Mouse (Mus musculus) lung, postnatal 14 days (tissue): ENCODE results near the gene Plekhg6.

Experiments
- DNase-seq: peaks from one replicate; pipeline ENCODE4 v3.0.0; 2021

The Plekhg6 gene

DNA sequence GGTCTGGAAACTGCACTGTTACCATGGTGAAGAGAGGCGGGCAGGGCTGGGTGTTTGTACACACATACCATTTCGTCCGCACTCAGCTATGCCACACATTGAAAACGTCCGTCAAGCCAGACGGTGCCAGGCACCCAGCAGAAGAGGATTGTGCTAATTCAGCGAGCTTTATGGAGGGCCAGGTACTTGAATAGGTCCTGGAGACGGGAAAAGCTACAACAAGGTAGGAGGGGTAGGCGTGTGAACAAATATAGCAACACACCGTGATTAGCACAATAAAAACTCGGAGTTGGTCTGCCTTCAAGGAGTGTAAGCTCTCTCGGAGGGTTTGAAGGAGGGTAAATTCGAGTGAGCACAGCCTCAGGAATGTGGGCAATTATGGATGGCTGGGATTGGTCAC is 57.8 kb downstream of the Plekhg6 start:
- DNase-seq, result peak; percentile 40

DNA sequence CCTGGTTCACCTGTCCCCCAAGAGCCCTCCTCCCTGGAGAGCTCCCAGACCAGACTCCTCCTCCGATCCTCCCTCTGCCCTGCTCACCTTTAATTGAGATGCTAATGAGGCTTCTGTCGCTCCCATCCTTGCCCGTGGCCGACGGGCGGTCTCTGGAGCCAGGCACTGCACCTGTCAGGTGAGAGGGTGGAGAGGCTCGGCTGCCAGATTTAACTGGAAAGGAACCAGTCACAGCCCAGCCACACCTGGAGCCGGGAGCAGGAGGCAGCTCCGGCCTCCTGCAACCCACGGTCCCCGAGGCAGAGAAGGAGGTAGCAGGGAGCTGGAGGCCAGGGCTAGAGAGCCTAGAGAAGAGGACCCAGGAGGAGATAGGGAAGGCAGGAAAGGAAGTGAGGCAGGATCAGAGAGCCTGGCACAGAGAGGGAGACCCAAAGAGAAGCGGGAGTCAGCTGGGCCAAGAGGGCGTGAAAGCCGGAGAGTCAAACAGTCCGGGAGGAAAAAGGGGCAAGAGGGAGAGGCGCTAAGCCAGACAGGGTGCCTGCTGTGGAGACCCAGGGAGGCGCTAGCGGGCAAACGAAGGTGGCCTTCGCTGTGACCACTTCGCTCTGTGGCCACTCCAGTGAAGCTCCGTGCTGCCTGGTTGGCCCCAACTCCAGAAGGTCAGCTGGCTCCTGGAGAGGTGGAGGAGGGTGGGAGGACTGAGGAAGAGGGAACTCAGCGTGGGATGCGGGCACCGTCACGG is 59.3 kb downstream of the Plekhg6 start:
- DNase-seq, result peak; percentile 67

DNA sequence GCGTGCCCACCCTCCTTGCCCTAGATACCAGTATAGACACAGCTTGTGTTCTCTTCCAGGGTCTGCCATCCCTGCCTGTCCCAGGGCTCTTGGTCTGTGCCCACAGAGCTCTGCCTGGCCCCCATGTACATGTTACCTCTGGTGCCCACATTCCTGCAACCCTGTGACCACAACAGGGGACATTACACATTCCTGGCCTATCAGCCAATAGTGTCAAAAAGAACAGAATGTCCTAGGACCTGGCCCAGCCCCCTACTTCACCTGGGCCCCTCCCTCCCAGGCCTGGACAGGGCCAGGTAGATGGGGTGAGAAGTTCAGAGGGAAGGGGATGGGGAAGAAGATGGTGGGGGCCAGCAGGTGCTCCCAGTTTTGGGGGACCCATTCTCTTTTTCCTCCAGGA is 60.3 kb downstream of the Plekhg6 start, which contains the start of gene Scnn1a:
TSS of gene Scnn1a (plus strand) at position 337 of the 400 bp plus-strand sequence.
- DNase-seq, result peak; percentile 62

DNA sequence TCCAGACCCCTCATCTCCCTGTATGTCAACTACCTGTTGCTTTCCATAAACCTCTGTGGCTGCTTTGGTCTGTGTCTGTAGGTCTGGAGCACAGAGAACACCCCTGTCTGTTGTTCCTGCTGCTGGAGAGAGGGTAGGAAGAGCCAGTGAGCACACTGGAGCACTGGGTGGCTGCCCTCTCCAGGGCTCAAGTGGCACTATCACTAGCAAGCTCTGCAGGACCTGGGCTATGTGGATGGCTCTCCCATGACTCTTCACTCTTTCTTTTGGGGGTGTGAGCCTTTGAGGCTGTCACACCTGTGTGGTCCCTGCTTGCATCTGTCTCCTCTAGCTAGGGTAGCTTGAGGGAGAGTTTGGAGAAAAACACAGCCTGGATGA is 60.7 kb downstream of the Plekhg6 start:
- no peak for DNase-seq

DNA sequence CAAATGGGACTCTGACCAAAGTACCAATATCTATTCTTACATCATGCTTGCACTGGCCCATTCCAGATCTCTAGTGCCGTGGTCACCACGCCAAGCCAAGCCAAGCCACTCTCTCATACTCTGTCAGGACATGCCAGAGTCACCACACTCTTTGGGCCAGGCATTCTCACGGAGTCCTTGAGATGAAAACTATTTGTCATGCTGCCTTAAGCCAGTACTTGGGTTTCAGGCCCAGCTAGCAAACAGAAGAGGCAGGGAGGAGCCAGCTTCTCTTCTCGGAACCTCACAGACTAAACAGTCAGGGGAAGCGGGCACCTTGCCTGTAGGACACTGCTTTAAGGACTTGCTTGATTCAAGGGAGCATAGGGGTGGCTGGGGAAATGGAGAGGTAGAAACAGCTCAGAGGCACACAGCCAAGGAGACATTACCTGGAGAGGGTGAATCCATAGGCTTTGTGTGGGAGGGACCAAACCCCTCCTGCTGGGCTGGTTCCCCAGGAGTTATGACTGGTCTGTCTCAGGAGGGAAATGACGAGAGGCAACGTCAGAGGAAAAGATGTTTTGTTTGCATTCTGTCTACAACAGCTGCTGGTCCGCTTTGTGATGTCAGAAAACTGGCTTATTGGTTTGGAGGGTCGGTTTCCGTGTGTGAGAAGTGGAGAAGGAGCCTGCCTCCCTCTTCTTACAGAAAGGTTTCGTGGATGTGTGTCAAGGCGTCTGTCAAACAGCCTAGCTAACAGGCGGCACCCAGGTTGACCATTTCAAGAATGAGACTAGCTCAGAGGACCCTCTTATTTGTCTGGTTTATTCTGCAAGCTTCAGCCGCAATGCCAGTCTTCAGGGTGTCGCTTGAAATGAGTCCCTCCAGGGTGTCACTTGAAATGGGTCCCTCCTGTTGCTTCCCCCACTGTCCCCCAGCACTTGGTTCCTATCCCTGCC is 61.3 kb downstream of the Plekhg6 start:
- DNase-seq, result peak; percentile 70

DNA sequence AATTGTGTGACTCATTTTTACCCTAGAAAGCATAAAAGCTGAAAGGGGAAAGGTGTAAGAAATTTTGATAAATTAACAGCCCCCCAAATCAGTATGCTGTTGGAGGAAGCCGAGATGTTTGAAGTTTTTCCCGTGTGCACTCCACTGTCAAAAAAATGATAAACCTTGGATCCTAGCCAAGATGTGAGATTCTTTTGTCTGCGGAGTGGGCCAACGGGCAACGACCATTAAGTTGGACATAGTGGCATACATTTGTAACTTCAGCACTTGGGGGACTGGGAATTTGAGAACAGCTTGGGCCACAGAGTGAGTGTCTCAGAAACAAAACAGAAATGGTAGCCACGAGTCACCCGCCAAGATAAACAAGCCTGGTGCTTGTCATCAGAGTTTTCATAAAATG is 63.5 kb downstream of the Plekhg6 start:
- no peak for DNase-seq

DNA sequence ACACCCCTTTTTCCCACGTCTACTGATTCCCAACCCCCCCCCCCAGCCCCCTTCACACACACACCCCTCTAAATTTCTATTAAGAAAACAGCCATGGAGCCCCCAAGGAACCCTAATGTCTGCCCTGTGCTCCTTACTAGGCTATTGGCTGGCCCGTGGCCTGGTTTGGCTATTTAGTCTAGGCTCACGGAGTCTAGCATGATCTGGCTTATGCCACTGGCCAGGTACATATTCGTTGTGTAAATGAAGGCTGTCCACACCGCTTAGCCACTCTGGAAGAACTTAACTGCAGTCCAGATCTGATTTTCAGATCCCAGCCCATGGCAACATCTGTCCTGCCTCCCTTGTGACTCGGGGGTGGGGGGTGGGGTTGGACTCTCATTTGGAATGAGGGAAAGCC is 65.8 kb downstream of the Plekhg6 start:
- DNase-seq, result no peak

DNA sequence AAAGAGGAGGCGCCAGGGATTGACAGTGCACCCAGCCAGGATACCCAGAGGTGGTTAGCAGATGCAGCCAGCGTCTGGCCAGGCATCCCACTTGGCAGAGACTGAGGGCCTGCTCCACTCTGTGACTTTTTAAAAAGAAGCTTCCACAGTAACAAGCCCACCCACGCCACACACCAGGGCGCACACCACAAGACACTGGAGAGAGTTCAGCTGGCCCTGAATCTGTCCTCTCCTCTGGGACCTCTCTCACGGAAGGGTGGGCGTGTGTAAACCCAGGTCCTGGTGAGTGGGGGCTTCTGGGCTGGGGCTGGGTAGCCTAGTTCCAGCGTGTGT is 66.4 kb downstream of the Plekhg6 start:
- DNase-seq, result no peak

DNA sequence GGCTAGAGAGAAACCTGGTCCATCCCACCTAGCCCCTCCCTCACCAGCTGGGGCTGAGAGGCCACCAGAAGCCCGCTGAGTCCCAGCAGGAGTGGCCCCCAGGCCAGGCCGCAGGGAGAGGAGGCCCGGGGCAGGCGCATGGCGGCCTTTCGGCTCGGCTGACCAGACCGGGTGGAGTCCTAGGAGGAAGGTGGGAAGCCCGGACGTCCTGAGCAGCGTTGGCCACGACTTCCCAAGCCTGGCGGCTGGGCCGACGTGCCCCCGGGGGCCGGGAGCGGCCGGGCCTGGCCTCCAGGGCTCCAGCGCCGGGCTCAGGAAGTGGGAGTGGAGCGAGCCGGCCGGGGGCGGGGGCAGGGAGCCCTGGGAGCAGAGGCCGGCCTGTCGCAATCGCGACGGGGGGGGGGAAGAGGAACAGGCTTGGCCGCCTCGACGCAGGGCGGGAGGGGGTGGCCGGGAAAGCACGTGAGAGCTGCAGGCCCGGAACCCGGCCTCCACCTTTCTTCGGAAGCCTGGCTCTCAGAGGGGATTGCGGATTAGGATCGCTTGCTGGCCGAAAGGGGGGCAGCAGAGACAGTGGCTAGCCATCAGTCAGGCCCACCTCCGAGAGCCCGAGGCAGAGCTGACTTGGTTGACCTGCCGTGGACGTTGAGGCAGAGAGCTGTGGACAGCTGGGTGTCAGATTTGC is 66.9 kb downstream of the Plekhg6 start, which contains the start of gene Ltbr:
TSS of gene Ltbr (minus strand) at position 340 of the 685 bp plus-strand sequence.
- peak; percentile 92 for DNase-seq
